Mouse (Mus musculus): ENCODE data around the gene Gm3239. TPM values are rescaled to one million over a fixed set of nuclear protein-coding genes. Genes with fewer than 3 reads are reported as not detected.
"Not testable (repeated sequence)": the region's sequence is repeated elsewhere in the genome, so short reads cannot be mapped to it uniquely, and the experiment has no call there.

The Gm3239 gene
- total RNA-seq (2021), result not detected

GRCm38 (mm10) chr14:4663892-4664291 is at the start of gene Gm3239:
TSS of gene Gm3239 (plus strand) at chr14:4664192.
- DNase-seq (ENCODE audit: low spot score); intact Hi-C loops (cut with DNase I): not testable (repeated sequence)

GRCm38 (mm10) chr14:4632052-4632451 is 31.9 kb upstream of the Gm3239 start, which contains the start of gene Gm8159:
TSS of gene Gm8159 (plus strand) at chr14:4632352.
- DNase-seq (ENCODE audit: low spot score); intact Hi-C loops (cut with DNase I): not testable (repeated sequence)

- intact Hi-C loops (cut with DNase I); DNase-seq (ENCODE audit: low spot score): not testable (repeated sequence)
Observed at GRCm38 (mm10) chr14:4649309-4649708, 14.7 kb upstream of the Gm3239 start.

GRCm38 (mm10) chr14:4650324-4650723 is 13.7 kb upstream of the Gm3239 start:
- intact Hi-C loops (cut with DNase I), result not testable (repeated sequence)

GRCm38 (mm10) chr14:4708938-4709337 is 44.9 kb downstream of the Gm3239 start, which contains the start of gene Gm7876:
TSS of gene Gm7876 (plus strand) at chr14:4709238.
- intact Hi-C loops (cut with DNase I); DNase-seq (ENCODE audit: low spot score): not testable (repeated sequence)

More at GRCm38 (mm10) chr14:4650324-4650723, 13.7 kb upstream of the Gm3239 start:
- DNase-seq (ENCODE audit: low spot score), result not testable (repeated sequence)

Other genes starting within 250 kb of the Gm3239 start
- gene Gm3164, start 248.7 kb upstream of the Gm3239 start, total RNA-seq (2021), result not detected
- gene Gm3173, start 233.2 kb upstream of the Gm3239 start, total RNA-seq (2021), result not detected
- not detected for gene Gm3182, start 182.4 kb upstream of the Gm3239 start, total RNA-seq (2021)
- gene Gm3047, start 108.8 kb upstream of the Gm3239 start, total RNA-seq (2021), result not detected
- gene Gm8159, start 31.8 kb upstream of the Gm3239 start, total RNA-seq (2021), result not detected
- gene Gm7876, start 45.0 kb downstream of the Gm3239 start, total RNA-seq (2021), result not detected
- gene Gm3252, start 62.6 kb downstream of the Gm3239 start, total RNA-seq (2021), result not detected
- not detected for gene Gm9602, start 112.1 kb downstream of the Gm3239 start, total RNA-seq (2021)
- not detected for gene Gm3269, start 173.9 kb downstream of the Gm3239 start, total RNA-seq (2021)
- gene Gm3264, start 191.4 kb downstream of the Gm3239 start, total RNA-seq (2021), result 1 to 10 TPM in 1 of 2 experiments, not detected in 1; 2.6 TPM
- under 1 TPM in 1 of 2 experiments, not detected in 1; 0.25 TPM for gene Gm3278, start 228.2 kb downstream of the Gm3239 start, total RNA-seq (2021)

Measured in heart, postnatal 25 days (tissue).